Mouse (Mus musculus): Measurements from ENCODE around the gene Plk5.

DNA sequence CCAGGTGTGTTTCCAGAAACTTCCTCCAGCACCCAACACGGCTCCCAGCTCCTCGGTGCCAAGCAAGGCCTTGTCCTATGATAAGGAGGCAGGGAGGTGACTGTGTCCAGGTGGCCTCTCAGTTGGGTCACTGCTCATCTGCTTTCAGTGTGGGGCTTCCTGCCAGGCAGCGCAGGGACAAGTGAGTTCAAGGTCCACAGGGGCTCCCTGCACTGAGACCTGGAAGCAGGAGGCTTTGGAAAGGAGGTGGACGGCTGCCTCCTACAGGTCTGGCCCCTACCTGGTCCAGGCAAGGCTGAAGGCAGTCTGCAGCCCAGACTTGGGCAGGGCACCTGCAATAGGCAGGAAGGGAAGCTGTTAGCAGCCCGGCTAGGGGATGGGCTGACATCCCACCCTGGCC lies 36.4 kb downstream of the Plk5 start:
- TF ChIP-seq MAFK (IDR thresholded peaks at IDR 0.05; ENCODE audit: insufficient read depth, low read depth, low read length) (no peak), ZNF384 (IDR thresholded peaks at IDR 0.05; ENCODE audit: low read depth, low read length) (no peak), CHD2 (IDR thresholded peaks at IDR 0.05; ENCODE audit: low read depth, low read length) (no peak), HCFC1 (IDR thresholded peaks at IDR 0.05; ENCODE audit: borderline replicate concordance, insufficient read depth, low read length) (no peak)
